27 mouse cellular contexts compared by ENCODE assay signal in the genomic region with DNA sequence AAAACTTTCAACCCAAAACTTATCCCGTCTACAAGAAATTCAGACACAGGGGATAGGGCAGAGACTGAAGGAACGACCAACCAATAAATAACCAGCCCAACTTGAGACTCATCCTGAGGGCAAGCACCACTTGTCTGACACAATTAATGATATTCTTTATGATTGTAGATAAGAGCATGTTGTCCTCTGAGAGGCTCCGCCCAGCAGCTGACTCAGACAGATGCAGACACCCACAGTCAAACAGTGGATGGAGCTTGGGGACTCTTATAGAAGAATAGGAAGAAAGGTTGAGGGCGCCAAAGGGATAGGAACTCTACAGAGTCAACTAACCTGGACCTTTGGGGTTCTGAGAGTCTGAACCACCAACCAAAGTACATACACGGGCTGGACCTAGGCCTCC. TPM values are rescaled to one million over a fixed set of nuclear protein-coding genes. Genes with fewer than 3 reads are reported as not detected.
A peak's percentile ranks its signal among the peaks of the same experiment; 100 is the strongest.
DNase-seq lines count a peak whose midpoint lies in the region; TF ChIP-seq lines count a peak whose summit lies in the region.
"Had no signal": no experiment of that assay in that cellular context is flagged by ENCODE, and none has a peak within 500 bp of the region (broad histone marks: within the 10 kb centered on the region; RNA-seq: fewer than 3 reads in every experiment).

No protein-coding gene starts in this region.

- no peak overlapping the region for H3K9ac ChIP-seq in MEL (ENCODE audit: control insufficient read depth, low read depth, low read length, poor library complexity, severe bottlenecking)
- H3K9ac ChIP-seq: embryonic facial prominence, embryonic 13.5 days; forebrain, embryonic 12.5 days; forebrain, embryonic 15.5 days; heart, embryonic 12.5 days; heart, embryonic 15.5 days; hindbrain, embryonic 13.5 days; intestine, embryonic 15.5 days had no signal

- TF ChIP-seq POLR2A in MEL (IDR thresholded peaks at IDR 0.05; ENCODE audit: control insufficient read depth in 1 of 2, insufficient read depth in 1 of 2, low read depth in 1 of 2, low read length in 2 of 2, poor library complexity in 1 of 2) = no peak

- peaks cover 29% of the 10 kb centered on the region for H3K79me2 ChIP-seq in MEL (ENCODE audit: control insufficient read depth, insufficient read depth, low read length, poor library complexity)

- H3K9me3 ChIP-seq in MEL (replicated peaks; ENCODE audit: insufficient read depth, low read length) = no peaks in the 10 kb centered on the region
- H3K9me3 ChIP-seq: embryonic facial prominence, embryonic 10.5 days; embryonic facial prominence, embryonic 13.5 days; forebrain, embryonic 12.5 days; forebrain, embryonic 15.5 days; heart, embryonic 15.5 days; hindbrain, embryonic 10.5 days; hindbrain, embryonic 13.5 days; intestine, embryonic 15.5 days had no signal

- H3K4me3 ChIP-seq in MEL (ENCODE audit: control insufficient read depth in 1 of 2, insufficient read depth in 1 of 2, low read depth in 2 of 2, low read length in 2 of 2) = no peak overlapping the region
- H3K4me3 ChIP-seq: embryonic facial prominence, embryonic 10.5 days; embryonic facial prominence, embryonic 13.5 days; erythroblast, embryonic 14.5 days; forebrain, embryonic 12.5 days; forebrain, embryonic 15.5 days; heart, embryonic 12.5 days; heart, embryonic 15.5 days; hindbrain, embryonic 10.5 days; hindbrain, embryonic 13.5 days; intestine, embryonic 15.5 days had no signal

- intact Hi-C loops in heart, postnatal 10 days (cut with DNase I) = loop anchor here (2.0 kb wide), 1 partner anchor 15 kb away; no protein-coding TSS in a partner anchor

- no peak for TF ChIP-seq RAD21 in MEL (IDR thresholded peaks at IDR 0.05; ENCODE audit: low read depth, low read length)

- peaks cover 14 to 16% of the 10 kb centered on the region in 2 experiments for H3K36me3 ChIP-seq in MEL (ENCODE audit: control insufficient read depth in 1 of 2, insufficient read depth in 2 of 2, low read length in 2 of 2)
- H3K36me3 ChIP-seq: embryonic facial prominence, embryonic 10.5 days; embryonic facial prominence, embryonic 13.5 days; forebrain, embryonic 12.5 days; forebrain, embryonic 15.5 days; heart, embryonic 12.5 days; heart, embryonic 15.5 days; hindbrain, embryonic 10.5 days; hindbrain, embryonic 13.5 days; intestine, embryonic 15.5 days had no signal

- peaks cover 1 to 19% of the 10 kb centered on the region in 2 experiments; a peak in 3 of 4 replicates for H3K4me1 ChIP-seq in MEL (ENCODE audit: control insufficient read depth in 1 of 2, insufficient read depth in 2 of 2, low read length in 2 of 2)
- H3K4me1 ChIP-seq: forebrain, embryonic 15.5 days; intestine, embryonic 15.5 days had no signal

- no peak for TF ChIP-seq CTCF in MEL (IDR thresholded peaks at IDR 0.05 in 2 of 3, conservative IDR thresholded peaks at IDR 0.05 in 1 of 3; ENCODE audit: control insufficient read depth in 1 of 3, insufficient read depth in 1 of 3, low read depth in 2 of 3, low read length in 3 of 3, poor library complexity in 1 of 3, severe bottlenecking in 1 of 3)

- TF ChIP-seq EP300 in MEL (IDR thresholded peaks at IDR 0.05; ENCODE audit: low read depth in 1 of 2, low read length in 2 of 2) = no peak

- H3K27ac ChIP-seq in MEL (ENCODE audit: control insufficient read depth, low read depth, low read length) = no peak overlapping the region
- H3K27ac ChIP-seq: embryonic facial prominence, embryonic 10.5 days; embryonic facial prominence, embryonic 13.5 days; forebrain, embryonic 12.5 days; forebrain, embryonic 15.5 days; heart, embryonic 15.5 days; hindbrain, embryonic 10.5 days; hindbrain, embryonic 13.5 days; intestine, embryonic 15.5 days had no signal

- DNase-seq in adrenal gland, adult 2 months = peak; percentile 59
- no peak for DNase-seq in adrenal gland, postnatal 10 days
- DNase-seq in heart, adult 11 months = peak; percentile 92
- DNase-seq in heart, postnatal 10 days = no peak
- DNase-seq in 3T3-L1 (ENCODE audit: low read depth, low spot score) = peak; percentile 40
- no peak for DNase-seq in MEL (ENCODE audit: low read depth, low spot score)
- no peak for DNase-seq in urinary bladder, adult 18-20 months (ENCODE audit: low spot score in 2 of 2)
- DNase-seq: cerebellum, adult 11 months; cerebellum, adult 2 months; cerebellum, postnatal 10 days; cerebellum, postnatal 36 days; embryo, embryonic 11 days; gastrocnemius, postnatal 14 days; heart, adult 18-20 months; kidney, adult 11 months had no signal

- H3K27me3 ChIP-seq in MEL (ENCODE audit: control insufficient read depth in 1 of 2, insufficient read depth in 2 of 2, low read length in 2 of 2) = no peaks in the 10 kb centered on the region
- H3K27me3 ChIP-seq: embryonic facial prominence, embryonic 13.5 days; forebrain, embryonic 12.5 days; forebrain, embryonic 15.5 days; heart, embryonic 12.5 days; heart, embryonic 15.5 days; hindbrain, embryonic 13.5 days; intestine, embryonic 15.5 days; Patski had no signal

TF ChIP-seq in MEL, 35 proteins besides CTCF, POLR2A, EP300 and RAD21:
- TF ChIP-seq GATA1 (IDR thresholded peaks at IDR 0.05; ENCODE audit: low read depth, low read length) (0 out of 2 replicates have a peak, but pooled peaks have one; percentile 10), TCF12 (IDR thresholded peaks at IDR 0.05; ENCODE audit: low read depth, low read length) (no peak)

RNA-seq across cellular contexts. Expression of a gene that starts 22.7 kb away (rescaled TPM):
- 10 to 100 TPM; 34.5 to 38.1 TPM for total RNA-seq in adrenal gland, adult 2 months (2021)
- polyA plus RNA-seq in adrenal gland, adult 2 months (2012; rRNA removed) = 62.3 and 76.9 TPM in 2 replicates
- 10 to 100 TPM; 27.8 to 36.7 TPM for total RNA-seq in adrenal gland, postnatal 10 days (2021)
- total RNA-seq in heart, postnatal 10 days (2021) = 10 to 100 TPM; 26.9 to 32.1 TPM
- total RNA-seq in MEL (2012; rRNA removed) = 83.2 and 101 TPM in 2 replicates
- polyA plus RNA-seq in MEL (2012; ENCODE audit: insufficient read depth in 1 of 2, insufficient read length in 2 of 2, low read depth in 1 of 2, low replicate concordance in 2 of 2, missing spikeins in 1 of 2) = 10 to 100 TPM; 50.2 to 98.2 TPM
- polyA plus RNA-seq: CD4-positive, CD25-positive, alpha-beta regulatory T cell, adult 4 months had no signal

Comparison
In these comparisons a context has a peak if more than half of its experiments do, and no peak if none do; other contexts are left out.
1. DNase-seq: peak in adrenal gland, adult 2 months (single experiment), heart, adult 11 months (single experiment) and 3T3-L1 (single experiment); none in adrenal gland, postnatal 10 days (single experiment), heart, postnatal 10 days (0 of 2), MEL (single experiment) and urinary bladder, adult 18-20 months (0 of 2).